Mouse (Mus musculus) brain, embryonic 14.5 days (tissue): ENCODE measurements around the gene Polk.

Experiments
- CTCF ChIP-seq: fragments of 200-500 bp; IDR thresholded peaks from 2 replicates; pipeline ENCODE4 v1.5.1; 2012; ENCODE audit warnings: inconsistent platforms, mild to moderate bottlenecking, moderate library complexity, borderline replicate concordance; ENCODE audit not compliant: insufficient read depth, insufficient read length; ENCODE audit errors: extremely low read depth
- POLR2A ChIP-seq: fragments of 200-500 bp; IDR thresholded peaks from 2 replicates; pipeline ENCODE4 v1.6.1; 2012; ENCODE audit warnings: mild to moderate bottlenecking, inconsistent platforms, borderline replicate concordance; ENCODE audit not compliant: poor library complexity, insufficient read depth, insufficient read length, severe bottlenecking; ENCODE audit errors: extremely low read depth

- TF ChIP-seq POLR2A, result no peak
- no peak for TF ChIP-seq CTCF
These were observed 84.8 kb downstream of the Polk start for GRCm38 (mm10) chr13:96457566-96457965.
